In the genomic region with DNA sequence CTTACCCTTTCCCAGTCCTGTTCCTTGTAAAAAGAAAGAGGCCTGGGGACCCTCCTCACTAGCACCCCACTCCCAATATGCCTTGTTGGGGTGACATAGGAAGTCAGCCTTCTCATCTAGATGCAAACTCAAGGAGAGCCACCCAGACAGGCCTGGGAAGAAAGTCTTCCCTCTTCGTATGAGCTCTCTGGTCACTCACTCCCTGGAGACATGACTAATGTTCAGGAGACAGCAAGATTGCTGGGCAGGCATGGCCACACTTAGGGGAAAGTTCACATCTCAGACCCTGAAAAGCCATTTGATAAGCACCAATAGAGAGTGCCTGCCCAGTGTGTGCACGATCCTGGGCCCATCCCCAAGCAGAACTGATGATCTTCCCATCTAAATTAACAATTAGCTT, we compare ENCODE assay signal across 11 mouse cellular contexts. TPM values are rescaled to one million over a fixed set of nuclear protein-coding genes. Genes with fewer than 3 reads are reported as not detected.
DNase-seq lines count a peak whose midpoint lies in the region; ATAC-seq and TF ChIP-seq lines count a peak whose summit lies in the region.
"Had no signal": no experiment of that assay in that cellular context is flagged by ENCODE, and none has a peak within 500 bp of the region (broad histone marks: within the 10 kb centered on the region; RNA-seq: fewer than 3 reads in every experiment).

No protein-coding gene starts in this region.

- DNase-seq in heart, postnatal 25 days (ENCODE audit: low spot score): no peak
- no peak for DNase-seq in midbrain, embryonic 10.5 days (ENCODE audit: low spot score)
- no peak for DNase-seq in stomach, postnatal 0 days (ENCODE audit: low spot score)
- no peak for DNase-seq in B cell, adult 2 months
- no peak for DNase-seq in spleen, postnatal 10 days (ENCODE audit: low spot score in 2 of 2)
- DNase-seq: cerebellum, adult 8-10 months; kidney, postnatal 10 days; thymus, postnatal 14 days had no signal

- intact Hi-C loops in heart, postnatal 25 days (cut with DNase I): loop anchor here (10.0 kb wide), 1 partner anchor 245 kb away; a partner anchor contains a TSS

- no peaks in the 10 kb centered on the region for H3K9me3 ChIP-seq in heart, embryonic 12.5 days (replicated peaks)
- no peaks in the 10 kb centered on the region for H3K9me3 ChIP-seq in midbrain, embryonic 10.5 days (replicated peaks)
- H3K9me3 ChIP-seq in midbrain, embryonic 15.5 days: no peaks in the 10 kb centered on the region
- no peaks in the 10 kb centered on the region for H3K9me3 ChIP-seq in intestine, postnatal 0 days (ENCODE audit: control insufficient read depth)
- H3K9me3 ChIP-seq in stomach, postnatal 0 days (ENCODE audit: control insufficient read depth, low read length): no peaks in the 10 kb centered on the region

- H3K4me2 ChIP-seq in heart, embryonic 12.5 days: peak overlapping the region; percentile 95
- no peak overlapping the region for H3K4me2 ChIP-seq in midbrain, embryonic 15.5 days
- H3K4me2 ChIP-seq in intestine, postnatal 0 days (replicated peaks; ENCODE audit: low read depth): peak overlapping the region; percentile 70
- H3K4me2 ChIP-seq in stomach, postnatal 0 days (replicated peaks; ENCODE audit: low read depth): peak overlapping the region; percentile 83

- WGBS in heart, embryonic 12.5 days: 31% methylated on average over 2 of the region's 2 CpGs
- 67% methylated on average over 2 of the region's 2 CpGs for WGBS in midbrain, embryonic 10.5 days
- 69% methylated on average over 2 of the region's 2 CpGs for WGBS in midbrain, embryonic 15.5 days
- 46% methylated on average over 2 of the region's 2 CpGs for WGBS in intestine, postnatal 0 days
- WGBS in stomach, postnatal 0 days: 49% methylated on average over 2 of the region's 2 CpGs

- peak overlapping the region; percentile 23; the same call in 1 of the 2 replicates for H3K9ac ChIP-seq in heart, embryonic 12.5 days
- no peak overlapping the region for H3K9ac ChIP-seq in midbrain, embryonic 15.5 days
- H3K9ac ChIP-seq in intestine, postnatal 0 days (ENCODE audit: low read depth, low read length): no peak overlapping the region
- no peak overlapping the region for H3K9ac ChIP-seq in stomach, postnatal 0 days (ENCODE audit: low read length)

- peaks cover 55% of the 10 kb centered on the region for H3K4me1 ChIP-seq in heart, embryonic 12.5 days (replicated peaks)
- H3K4me1 ChIP-seq in midbrain, embryonic 10.5 days: peaks cover 64% of the 10 kb centered on the region
- H3K4me1 ChIP-seq in midbrain, embryonic 15.5 days: peaks cover 26% of the 10 kb centered on the region
- H3K4me1 ChIP-seq in intestine, postnatal 0 days (replicated peaks; ENCODE audit: control insufficient read depth, insufficient read depth, low read length): no peaks in the 10 kb centered on the region; the same call in 1 of the 2 replicates
- H3K4me1 ChIP-seq in stomach, postnatal 0 days (replicated peaks; ENCODE audit: control insufficient read depth, insufficient read depth): 0 out of 2 replicates have a peak, but pooled peaks cover 3% of the 10 kb centered on the region

- no peak for ATAC-seq in heart, embryonic 12.5 days (ENCODE audit: insufficient number of reproducible peaks, low FRiP score)
- no peak for ATAC-seq in midbrain, embryonic 15.5 days (replicated peaks)
- no peak for ATAC-seq in intestine, postnatal 0 days
- ATAC-seq in stomach, postnatal 0 days (ENCODE audit: low FRiP score, low TSS enrichment): no peak

- peak overlapping the region; percentile 10; the same call in 1 of the 2 replicates for H3K27ac ChIP-seq in heart, embryonic 12.5 days (ENCODE audit: poor library complexity, severe bottlenecking)
- no peak overlapping the region for H3K27ac ChIP-seq in midbrain, embryonic 10.5 days (replicated peaks)
- no peak overlapping the region for H3K27ac ChIP-seq in midbrain, embryonic 15.5 days
- no peak overlapping the region for H3K27ac ChIP-seq in intestine, postnatal 0 days (ENCODE audit: low read depth, low read length)
- H3K27ac ChIP-seq in stomach, postnatal 0 days (replicated peaks): no peak overlapping the region

- H3K36me3 ChIP-seq in heart, embryonic 12.5 days: peaks cover 14% of the 10 kb centered on the region; the same call in 1 of the 2 replicates
- no peaks in the 10 kb centered on the region for H3K36me3 ChIP-seq in midbrain, embryonic 10.5 days
- H3K36me3 ChIP-seq in midbrain, embryonic 15.5 days (replicated peaks): no peaks in the 10 kb centered on the region
- H3K36me3 ChIP-seq in intestine, postnatal 0 days (ENCODE audit: control insufficient read depth, insufficient read depth): no peaks in the 10 kb centered on the region
- H3K36me3 ChIP-seq in stomach, postnatal 0 days (ENCODE audit: control insufficient read depth, insufficient read depth, low read length): no peaks in the 10 kb centered on the region; the same call in 1 of the 2 replicates

- no peak for TF ChIP-seq EP300 in stomach, postnatal 0 days (optimal IDR thresholded peaks at IDR 0.05)

- no peak for TF ChIP-seq CTCF in intestine, postnatal 0 days (IDR thresholded peaks at IDR 0.05; ENCODE audit: low read depth)
- no peak for TF ChIP-seq CTCF in stomach, postnatal 0 days (IDR thresholded peaks at IDR 0.05; ENCODE audit: low read depth)

- H3K27me3 ChIP-seq in heart, embryonic 12.5 days (replicated peaks): no peaks in the 10 kb centered on the region
- peaks cover 99% of the 10 kb centered on the region for H3K27me3 ChIP-seq in midbrain, embryonic 10.5 days (ENCODE audit: low read depth, poor library complexity, severe bottlenecking)
- peaks cover 34% of the 10 kb centered on the region for H3K27me3 ChIP-seq in midbrain, embryonic 15.5 days (replicated peaks)
- H3K27me3 ChIP-seq in intestine, postnatal 0 days (replicated peaks; ENCODE audit: control insufficient read depth, insufficient read depth, low read length): peaks cover 26% of the 10 kb centered on the region
- H3K27me3 ChIP-seq in stomach, postnatal 0 days (ENCODE audit: control insufficient read depth, insufficient read depth, low read length): no peaks in the 10 kb centered on the region

- peak overlapping the region; percentile 93 for H3K4me3 ChIP-seq in heart, embryonic 12.5 days
- H3K4me3 ChIP-seq in midbrain, embryonic 10.5 days: 0 out of 2 replicates have a peak overlapping the region, but pooled peaks have one; percentile 2
- H3K4me3 ChIP-seq in midbrain, embryonic 15.5 days: no peak overlapping the region
- 0 out of 2 replicates have a peak overlapping the region, but pooled peaks have one; percentile 60 for H3K4me3 ChIP-seq in intestine, postnatal 0 days (ENCODE audit: low read depth, low read length)
- H3K4me3 ChIP-seq in stomach, postnatal 0 days (ENCODE audit: low read depth, low read length): peak overlapping the region; percentile 75

RNA-seq across cellular contexts. Expression of a gene that starts 2.6 kb away (rescaled TPM):
- 117 and 129 TPM in 2 replicates for polyA plus RNA-seq in heart, embryonic 12.5 days (2016; fragmentation: Nextera tagmentation; extraction: Ambion mirVana)
- total RNA-seq in heart, postnatal 25 days (2021): 100 to 1,000 TPM; 292 to 338 TPM
- 43.7 and 53.1 TPM in 2 replicates for polyA plus RNA-seq in midbrain, embryonic 10.5 days (2016; fragmentation: Nextera tagmentation; extraction: Ambion mirVana)
- 43.7 and 47.5 TPM in 2 replicates for polyA plus RNA-seq in midbrain, embryonic 15.5 days (2015; fragmentation: Nextera tagmentation; extraction: Ambion mirVana)
- 44.5 and 44.8 TPM in 2 replicates for polyA plus RNA-seq in intestine, postnatal 0 days (2015; fragmentation: Nextera tagmentation; extraction: Ambion mirVana)
- 43.4 and 47.2 TPM in 2 replicates for polyA plus RNA-seq in stomach, postnatal 0 days (2015; fragmentation: Nextera tagmentation; extraction: Ambion mirVana)

RNA-seq across cellular contexts. Expression of a gene that starts 2.6 kb away (rescaled TPM):
- polyA plus RNA-seq in heart, embryonic 12.5 days (2016; fragmentation: Nextera tagmentation; extraction: Ambion mirVana): 240 and 249 TPM in 2 replicates
- total RNA-seq in heart, postnatal 25 days (2021): 100 to 1,000 TPM; 537 to 622 TPM
- polyA plus RNA-seq in midbrain, embryonic 10.5 days (2016; fragmentation: Nextera tagmentation; extraction: Ambion mirVana): 113 and 146 TPM in 2 replicates
- 90.6 and 102 TPM in 2 replicates for polyA plus RNA-seq in midbrain, embryonic 15.5 days (2015; fragmentation: Nextera tagmentation; extraction: Ambion mirVana)
- polyA plus RNA-seq in intestine, postnatal 0 days (2015; fragmentation: Nextera tagmentation; extraction: Ambion mirVana): 84.5 and 85.5 TPM in 2 replicates
- 96.3 and 99.0 TPM in 2 replicates for polyA plus RNA-seq in stomach, postnatal 0 days (2015; fragmentation: Nextera tagmentation; extraction: Ambion mirVana)
